In genomic region chr19:46819276-46819675, GRCm38 (mm10) we compare ENCODE assay signal across 17 mouse cellular contexts. TPM values are rescaled to one million over a fixed set of nuclear protein-coding genes. Genes with fewer than 3 reads are reported as not detected.
DNase-seq lines count a peak whose midpoint lies in the region; ATAC-seq lines count a peak whose summit lies in the region.
"Had no signal": no experiment of that assay in that cellular context is flagged by ENCODE, and none has a peak within 500 bp of the region (broad histone marks: within the 10 kb centered on the region; RNA-seq: fewer than 3 reads in every experiment).

No protein-coding gene starts in this region.

- ATAC-seq in granulocyte monocyte progenitor cell, adult 5-6 weeks (replicated peaks; ENCODE audit: poor library complexity, severe bottlenecking) = peak; percentile 76
- no peak for ATAC-seq in forebrain, embryonic 14.5 days
- ATAC-seq in kidney, embryonic 16.5 days (ENCODE audit: low FRiP score, low TSS enrichment) = no peak
- ATAC-seq: forebrain, embryonic 16.5 days had no signal

- H3K4me3 ChIP-seq in forebrain, embryonic 14.5 days (ENCODE audit: low read depth, low read length) = no peak overlapping the region
- H3K4me3 ChIP-seq in kidney, embryonic 16.5 days (ENCODE audit: low read length) = no peak overlapping the region
- H3K4me3 ChIP-seq: hindbrain, embryonic 15.5 days; layer of hippocampus, adult 2 months had no signal

- no peak overlapping the region for H3K4me2 ChIP-seq in forebrain, embryonic 14.5 days (ENCODE audit: low read length)
- no peak overlapping the region; the same call in 1 of the 2 replicates for H3K4me2 ChIP-seq in kidney, embryonic 16.5 days (replicated peaks; ENCODE audit: low read depth, low read length)
- H3K4me2 ChIP-seq: hindbrain, embryonic 15.5 days had no signal

- no peaks in the 10 kb centered on the region for H3K27me3 ChIP-seq in forebrain, embryonic 14.5 days (replicated peaks; ENCODE audit: control insufficient read depth, insufficient read depth, low read length)
- no peaks in the 10 kb centered on the region for H3K27me3 ChIP-seq in kidney, embryonic 16.5 days (ENCODE audit: insufficient read depth, low read length)
- H3K27me3 ChIP-seq: hindbrain, embryonic 15.5 days had no signal

- 66% methylated on average over 7 of the region's 7 CpGs for WGBS in forebrain, embryonic 14.5 days
- 60% methylated on average over 7 of the region's 7 CpGs for WGBS in kidney, embryonic 16.5 days

- H3K9ac ChIP-seq in forebrain, embryonic 14.5 days (ENCODE audit: low read length) = no peak overlapping the region
- H3K9ac ChIP-seq in kidney, embryonic 16.5 days (replicated peaks; ENCODE audit: low read length) = no peak overlapping the region
- H3K9ac ChIP-seq: hindbrain, embryonic 15.5 days had no signal

- no peaks in the 10 kb centered on the region for H3K36me3 ChIP-seq in forebrain, embryonic 14.5 days (ENCODE audit: control insufficient read depth, insufficient read depth, low read length)
- no peaks in the 10 kb centered on the region for H3K36me3 ChIP-seq in kidney, embryonic 16.5 days (ENCODE audit: insufficient read depth, low read length)
- H3K36me3 ChIP-seq: hindbrain, embryonic 15.5 days had no signal

- H3K27ac ChIP-seq in forebrain, embryonic 14.5 days (ENCODE audit: low read depth, low read length) = no peak overlapping the region
- no peak overlapping the region for H3K27ac ChIP-seq in kidney, embryonic 16.5 days (ENCODE audit: low read length)
- H3K27ac ChIP-seq: hindbrain, embryonic 15.5 days; layer of hippocampus, adult 2 months; macrophage; stomach, postnatal 0 days had no signal

- DNase-seq in 3T3-L1 (ENCODE audit: low read depth, low spot score) (peak; percentile 53), 416B (ENCODE audit: low read depth) (peak; percentile 84), R1 (ENCODE audit: low read depth, low spot score) (peak; percentile 93)
- no peak for DNase-seq in forebrain, embryonic 14.5 days (ENCODE audit: low spot score)
- DNase-seq in cerebellum, postnatal 14 days = no peak
- DNase-seq: adrenal gland, postnatal 25 days; heart, postnatal 10 days; kidney, adult 9 months; right cerebral cortex, adult 18-20 months; spleen, adult 18-20 months had no signal

- H3K4me1 ChIP-seq in forebrain, embryonic 14.5 days (ENCODE audit: control insufficient read depth, insufficient read depth, low read length) = no peaks in the 10 kb centered on the region
- no peaks in the 10 kb centered on the region for H3K4me1 ChIP-seq in kidney, embryonic 16.5 days (ENCODE audit: insufficient read depth, low read length)
- H3K4me1 ChIP-seq: hindbrain, embryonic 15.5 days had no signal

- H3K9me3 ChIP-seq in forebrain, embryonic 14.5 days (replicated peaks; ENCODE audit: control insufficient read depth, low read length) = no peaks in the 10 kb centered on the region
- H3K9me3 ChIP-seq in kidney, embryonic 16.5 days (ENCODE audit: low read length) = no peaks in the 10 kb centered on the region
- H3K9me3 ChIP-seq: hindbrain, embryonic 15.5 days had no signal

RNA-seq across cellular contexts. Expression of gene Cnnm2, which starts 57.9 kb away (rescaled TPM):
- 5.3 and 12.1 TPM in 2 replicates for total RNA-seq in granulocyte monocyte progenitor cell, adult 5-6 weeks (2014; fragmentation: Nextera tagmentation)
- total RNA-seq in granulocyte monocyte progenitor cell, adult 5-6 weeks (2017) = 7.2 and 8.0 TPM in 2 replicates
- polyA plus RNA-seq in forebrain, embryonic 14.5 days (2014; fragmentation: Nextera tagmentation; extraction: Ambion mirVana) = 2.8 and 4.1 TPM in 2 replicates
- 7.3 and 7.9 TPM in 2 replicates for polyA plus RNA-seq in kidney, embryonic 16.5 days (2015; fragmentation: Nextera tagmentation; extraction: Ambion mirVana)

Comparison
In these comparisons a context has a peak if more than half of its experiments do, and no peak if none do; other contexts are left out.
1. DNase-seq: peak in 3T3-L1 (single experiment), 416B (single experiment) and R1 (single experiment); none in forebrain, embryonic 14.5 days (single experiment) and cerebellum, postnatal 14 days (0 of 2).